Mouse (Mus musculus) testis, adult 2 months (tissue): ENCODE results near the gene Myo1c. TPM values are rescaled to one million over a fixed set of nuclear protein-coding genes. Genes with fewer than 3 reads are reported as not detected.

Experiments
- H3K27ac ChIP-seq: fragments of 200-500 bp; 2 replicates; pipeline ENCODE4 v1.5.1; 2012; ENCODE audit warnings: low read depth, low read length; ENCODE audit not compliant: control insufficient read depth, insufficient read depth
- H3K27me3 ChIP-seq: fragments of 200-500 bp; 2 replicates; pipeline ENCODE4 v1.6.1; 2012; ENCODE audit warnings: mild to moderate bottlenecking, low read length, moderate library complexity; ENCODE audit not compliant: control insufficient read depth, insufficient read depth
- H3K36me3 ChIP-seq: fragments of 200-500 bp; 2 replicates; pipeline ENCODE4 v1.6.1; 2012; ENCODE audit warnings: mild to moderate bottlenecking, low read length; ENCODE audit not compliant: control insufficient read depth, insufficient read depth
- H3K4me1 ChIP-seq: fragments of 200-500 bp; 2 replicates; pipeline ENCODE4 v1.6.1; 2012; ENCODE audit warnings: low read length; ENCODE audit not compliant: control insufficient read depth, insufficient read depth
- H3K4me3 ChIP-seq: fragments of 200-500 bp; 2 replicates; pipeline ENCODE4 v1.5.1; 2012; ENCODE audit warnings: low read depth, mild to moderate bottlenecking, low read length, moderate library complexity, mixed read lengths; ENCODE audit not compliant: control insufficient read depth
- CTCF ChIP-seq: fragments of 200-500 bp; IDR thresholded peaks from 2 replicates; pipeline ENCODE4 v1.5.1; 2012; ENCODE audit warnings: low read depth, mild to moderate bottlenecking, inconsistent platforms, low read length, moderate library complexity; ENCODE audit not compliant: control insufficient read depth, insufficient read depth, insufficient replicate concordance
- POLR2A ChIP-seq: fragments of 200-500 bp; IDR thresholded peaks from 2 replicates; pipeline ENCODE4 v1.6.1; 2012; ENCODE audit warnings: low read depth, mild to moderate bottlenecking, inconsistent platforms, low read length, moderate library complexity; ENCODE audit not compliant: control insufficient read depth
- polyA plus RNA-seq: library from polyadenylated mRNA; depleted of rRNA; stranded (reverse); fragments of >200 nt; gene quantifications from 2 replicates; pipeline ENCODE4 v1.2.3, GENCODE M21; 2012

Gene Myo1c
- polyA plus RNA-seq, 1 experiment = 41.3 TPM

- H3K36me3 ChIP-seq = peaks cover 2% of the 10 kb centered on the region
- no peak for TF ChIP-seq POLR2A
- TF ChIP-seq CTCF = no peak
- H3K4me1 ChIP-seq = peaks cover 3% of the 10 kb centered on the region
- H3K4me3 ChIP-seq = peak overlapping the region; percentile 92
- no peak overlapping the region for H3K27ac ChIP-seq
- no peaks in the 10 kb centered on the region for H3K27me3 ChIP-seq
These were observed 18.6 kb upstream of the Myo1c start for GRCm38 (mm10) chr11:75631561-75632225.

GRCm38 (mm10) chr11:75632921-75633320 lies 17.4 kb upstream of the Myo1c start:
- no peaks in the 10 kb centered on the region; the same call in 1 of the 2 replicates for H3K36me3 ChIP-seq
- H3K27ac ChIP-seq = no peak overlapping the region
- TF ChIP-seq CTCF (no peak), POLR2A (no peak)

GRCm38 (mm10) chr11:75634801-75635200 lies 15.5 kb upstream of the Myo1c start:
- Histone ChIP-seq H3K27ac (no peak overlapping the region), H3K4me3 (no peak overlapping the region), H3K27me3 (no peaks in the 10 kb centered on the region), H3K36me3 (no peaks in the 10 kb centered on the region; the same call in 1 of the 2 replicates), H3K4me1 (no peaks in the 10 kb centered on the region; the same call in none of the 2 replicates)
- TF ChIP-seq CTCF (no peak), POLR2A (no peak)

More at GRCm38 (mm10) chr11:75632921-75633320, 17.4 kb upstream of the Myo1c start:
- Histone ChIP-seq H3K4me3 (no peak overlapping the region), H3K27me3 (no peaks in the 10 kb centered on the region), H3K4me1 (peaks cover 3% of the 10 kb centered on the region)

- no peaks in the 10 kb centered on the region for H3K27me3 ChIP-seq
- H3K27ac ChIP-seq = no peak overlapping the region
- TF ChIP-seq POLR2A = no peak
- no peak for TF ChIP-seq CTCF
- no peaks in the 10 kb centered on the region; the same call in 1 of the 2 replicates for H3K4me1 ChIP-seq
- no peaks in the 10 kb centered on the region; the same call in 1 of the 2 replicates for H3K36me3 ChIP-seq
- H3K4me3 ChIP-seq = no peak overlapping the region
These were observed 15.0 kb upstream of the Myo1c start for GRCm38 (mm10) chr11:75635315-75635714.

- no peaks in the 10 kb centered on the region for H3K36me3 ChIP-seq
- H3K27me3 ChIP-seq = no peaks in the 10 kb centered on the region
- no peaks in the 10 kb centered on the region for H3K4me1 ChIP-seq
- no peak overlapping the region for H3K4me3 ChIP-seq
- TF ChIP-seq CTCF (no peak), POLR2A (no peak)
- no peak overlapping the region for H3K27ac ChIP-seq
These were observed 7.0 kb upstream of the Myo1c start for GRCm38 (mm10) chr11:75643323-75643722.

GRCm38 (mm10) chr11:75644684-75645083 lies 5.6 kb upstream of the Myo1c start:
- no peaks in the 10 kb centered on the region for H3K4me1 ChIP-seq
- TF ChIP-seq CTCF (no peak), POLR2A (no peak)
- no peaks in the 10 kb centered on the region for H3K27me3 ChIP-seq
- no peak overlapping the region for H3K4me3 ChIP-seq
- no peak overlapping the region for H3K27ac ChIP-seq
- H3K36me3 ChIP-seq = no peaks in the 10 kb centered on the region

- Histone ChIP-seq H3K4me1 (peaks cover 25% of the 10 kb centered on the region), H3K4me3 (no peak overlapping the region), H3K27ac (no peak overlapping the region), H3K27me3 (no peaks in the 10 kb centered on the region), H3K36me3 (no peaks in the 10 kb centered on the region)
- TF ChIP-seq CTCF = no peak
- no peak for TF ChIP-seq POLR2A
These were observed 2.6 kb upstream of the Myo1c start for GRCm38 (mm10) chr11:75647681-75648211.

- Histone ChIP-seq H3K36me3 (no peaks in the 10 kb centered on the region), H3K27me3 (no peaks in the 10 kb centered on the region), H3K4me1 (peaks cover 35% of the 10 kb centered on the region), H3K27ac (no peak overlapping the region), H3K4me3 (no peak overlapping the region)
- TF ChIP-seq POLR2A (no peak), CTCF (no peak)
These were observed 1.1 kb upstream of the Myo1c start for GRCm38 (mm10) chr11:75649155-75649561.
